Mouse (Mus musculus): ENCODE data around the gene Ankrd1. TPM values are rescaled to one million over a fixed set of nuclear protein-coding genes. Genes with fewer than 3 reads are reported as not detected.

The Ankrd1 gene
- polyA plus RNA-seq, 1 experiment from 2014 or later, result 0.23 TPM

GRCm38 (mm10) chr19:36109318-36109944, 10.5 kb downstream of the Ankrd1 start:
- Histone ChIP-seq H3K4me2 (no peak overlapping the region), H3K27me3 (no peaks in the 10 kb centered on the region), H3K27ac (replicated peaks) (no peak overlapping the region), H3K36me3 (replicated peaks) (no peaks in the 10 kb centered on the region), H3K9ac (no peak overlapping the region), H3K4me1 (replicated peaks) (no peaks in the 10 kb centered on the region), H3K4me3 (replicated peaks) (no peak overlapping the region), H3K9me3 (replicated peaks) (no peaks in the 10 kb centered on the region)
- WGBS (ENCODE audit: insufficient replicate concordance), result 73% methylated on average over 26 of the region's 26 CpGs
- ATAC-seq (ENCODE audit: insufficient read depth), result no peak

GRCm38 (mm10) chr19:36103909-36104308, 16.0 kb downstream of the Ankrd1 start:
- 42% methylated on average over 5 of the region's 5 CpGs for WGBS (ENCODE audit: insufficient replicate concordance)

GRCm38 (mm10) chr19:36098916-36099315, 21.0 kb downstream of the Ankrd1 start:
- 84% methylated on average over 7 of the region's 7 CpGs for WGBS (ENCODE audit: insufficient replicate concordance)
- Histone ChIP-seq H3K4me3 (replicated peaks) (no peak overlapping the region), H3K36me3 (replicated peaks) (peaks cover 62% of the 10 kb centered on the region), H3K4me1 (replicated peaks) (no peaks in the 10 kb centered on the region), H3K27me3 (no peaks in the 10 kb centered on the region), H3K9me3 (replicated peaks) (no peaks in the 10 kb centered on the region), H3K9ac (no peak overlapping the region), H3K27ac (replicated peaks) (no peak overlapping the region), H3K4me2 (no peak overlapping the region)
- ATAC-seq (ENCODE audit: insufficient read depth), result no peak

More at GRCm38 (mm10) chr19:36103909-36104308, 16.0 kb downstream of the Ankrd1 start:
- H3K4me3 ChIP-seq (replicated peaks), result no peak overlapping the region
- no peak overlapping the region for H3K27ac ChIP-seq (replicated peaks)
- no peaks in the 10 kb centered on the region for H3K27me3 ChIP-seq
- peaks cover 41% of the 10 kb centered on the region for H3K36me3 ChIP-seq (replicated peaks)
- no peak for ATAC-seq (ENCODE audit: insufficient read depth)
- H3K9me3 ChIP-seq (replicated peaks), result no peaks in the 10 kb centered on the region
- no peak overlapping the region for H3K4me2 ChIP-seq
- H3K9ac ChIP-seq, result no peak overlapping the region
- H3K4me1 ChIP-seq (replicated peaks), result no peaks in the 10 kb centered on the region

GRCm38 (mm10) chr19:36098265-36098664, 21.6 kb downstream of the Ankrd1 start:
- peaks cover 66% of the 10 kb centered on the region for H3K36me3 ChIP-seq (replicated peaks)
- no peak for ATAC-seq (ENCODE audit: insufficient read depth)
- H3K4me3 ChIP-seq (replicated peaks), result no peak overlapping the region
- H3K9ac ChIP-seq, result no peak overlapping the region
- 80% methylated on average over 1 of the region's 1 CpGs for WGBS (ENCODE audit: insufficient replicate concordance)
- no peak overlapping the region for H3K27ac ChIP-seq (replicated peaks)
- no peaks in the 10 kb centered on the region for H3K4me1 ChIP-seq (replicated peaks)
- H3K4me2 ChIP-seq, result no peak overlapping the region
- H3K27me3 ChIP-seq, result no peaks in the 10 kb centered on the region
- no peaks in the 10 kb centered on the region for H3K9me3 ChIP-seq (replicated peaks)

GRCm38 (mm10) chr19:36097194-36097593, 22.7 kb downstream of the Ankrd1 start:
- H3K4me2 ChIP-seq, result no peak overlapping the region
- H3K9ac ChIP-seq, result no peak overlapping the region
- no peak overlapping the region for H3K4me3 ChIP-seq (replicated peaks)
- ATAC-seq (ENCODE audit: insufficient read depth), result no peak
- peaks cover 63% of the 10 kb centered on the region for H3K36me3 ChIP-seq (replicated peaks)
- no peak overlapping the region for H3K27ac ChIP-seq (replicated peaks)
- WGBS (ENCODE audit: insufficient replicate concordance), result 66% methylated on average over 3 of the region's 3 CpGs
- no peaks in the 10 kb centered on the region for H3K9me3 ChIP-seq (replicated peaks)
- no peaks in the 10 kb centered on the region for H3K27me3 ChIP-seq
- no peaks in the 10 kb centered on the region for H3K4me1 ChIP-seq (replicated peaks)

- ATAC-seq (ENCODE audit: insufficient read depth), result no peak
- peaks cover 53% of the 10 kb centered on the region for H3K36me3 ChIP-seq (replicated peaks)
- no peaks in the 10 kb centered on the region for H3K27me3 ChIP-seq
- no peak overlapping the region for H3K9ac ChIP-seq
- H3K9me3 ChIP-seq (replicated peaks), result no peaks in the 10 kb centered on the region
- H3K4me3 ChIP-seq (replicated peaks), result no peak overlapping the region
- no peak overlapping the region for H3K27ac ChIP-seq (replicated peaks)
- WGBS (ENCODE audit: insufficient replicate concordance), result 18% methylated on average over 5 of the region's 5 CpGs
- no peak overlapping the region for H3K4me2 ChIP-seq
- no peaks in the 10 kb centered on the region for H3K4me1 ChIP-seq (replicated peaks)
Measured at GRCm38 (mm10) chr19:36090781-36091180, 29.1 kb downstream of the Ankrd1 start.

GRCm38 (mm10) chr19:36083262-36084225, 36.4 kb downstream of the Ankrd1 start, which contains the start of gene Rpp30:
Rpp30 (plus strand) TSS chr19:36083716.
- Histone ChIP-seq H3K36me3 (replicated peaks) (peaks cover 5% of the 10 kb centered on the region), H3K9ac (peak within 1 kb of the TSS; percentile 61), H3K9me3 (replicated peaks) (no peaks in the 10 kb centered on the region), H3K4me2 (peak within 1 kb of the TSS; percentile 76), H3K4me1 (replicated peaks) (peaks cover 14% of the 10 kb centered on the region), H3K27ac (replicated peaks) (peak within 1 kb of the TSS; percentile 24; the same call in 1 of the 2 replicates), H3K27me3 (peaks cover 5% of the 10 kb centered on the region; the same call in 1 of the 2 replicates), H3K4me3 (replicated peaks) (peak within 1 kb of the TSS; percentile 75)
- 3% methylated on average over 34 of the region's 34 CpGs for WGBS (ENCODE audit: insufficient replicate concordance)
- ATAC-seq (ENCODE audit: insufficient read depth), result peak; percentile 89

- Histone ChIP-seq H3K4me3 (replicated peaks) (peak overlapping the region; percentile 75), H3K36me3 (replicated peaks) (no peaks in the 10 kb centered on the region; the same call in 1 of the 2 replicates), H3K4me1 (replicated peaks) (peaks cover 14% of the 10 kb centered on the region), H3K9ac (no peak overlapping the region), H3K27me3 (peaks cover 5% of the 10 kb centered on the region; the same call in 1 of the 2 replicates), H3K27ac (replicated peaks) (peak overlapping the region; percentile 24; the same call in 1 of the 2 replicates), H3K4me2 (peak overlapping the region; percentile 76), H3K9me3 (replicated peaks) (no peaks in the 10 kb centered on the region)
- peak; percentile 62; the same call in 1 of the 2 replicates for ATAC-seq (ENCODE audit: insufficient read depth)
- 39% methylated on average over 7 of the region's 7 CpGs for WGBS (ENCODE audit: insufficient replicate concordance)
Measured at GRCm38 (mm10) chr19:36082606-36083261, 37.2 kb downstream of the Ankrd1 start.

- no peak overlapping the region for H3K27ac ChIP-seq (replicated peaks)
- H3K4me3 ChIP-seq (replicated peaks), result no peak overlapping the region
Measured at GRCm38 (mm10) chr19:36062801-36063529, 56.9 kb downstream of the Ankrd1 start.

More at GRCm38 (mm10) chr19:36062801-36063529, 56.9 kb downstream of the Ankrd1 start:
- Histone ChIP-seq H3K36me3 (replicated peaks) (no peaks in the 10 kb centered on the region), H3K9me3 (replicated peaks) (no peaks in the 10 kb centered on the region), H3K9ac (no peak overlapping the region), H3K4me1 (replicated peaks) (no peaks in the 10 kb centered on the region), H3K4me2 (no peak overlapping the region), H3K27me3 (peaks cover 24% of the 10 kb centered on the region)
- no peak for ATAC-seq (ENCODE audit: insufficient read depth)
- WGBS (ENCODE audit: insufficient replicate concordance), result 52% methylated on average over 2 of the region's 2 CpGs
